Mouse (Mus musculus) ES-Bruce4 (cell line): ENCODE data around the gene Olfr1043. TPM values are rescaled to one million over a fixed set of nuclear protein-coding genes. Genes with fewer than 3 reads are reported as not detected.

Source experiments
- H3K27ac ChIP-seq: 2 replicates; pipeline ENCODE4 v1.5.1; 2012; ENCODE audit warnings: low read length, inconsistent platforms; ENCODE audit not compliant: insufficient read depth
- H3K27me3 ChIP-seq: 2 replicates; pipeline ENCODE4 v1.6.1; 2012; ENCODE audit warnings: mild to moderate bottlenecking, low read length, inconsistent platforms; ENCODE audit not compliant: control insufficient read depth, poor library complexity, insufficient read depth, severe bottlenecking
- H3K36me3 ChIP-seq: 2 replicates; pipeline ENCODE4 v1.6.1; 2012; ENCODE audit warnings: inconsistent platforms, mild to moderate bottlenecking, low read length, moderate library complexity; ENCODE audit not compliant: control insufficient read depth, poor library complexity, insufficient read depth, severe bottlenecking
- H3K4me1 ChIP-seq: one replicate; pipeline ENCODE4 v1.8.1; 2011; ENCODE audit warnings: low read length; ENCODE audit not compliant: control insufficient read depth, insufficient read depth
- H3K4me3 ChIP-seq: 2 replicates; pipeline ENCODE4 v1.5.1; 2011; ENCODE audit warnings: low read depth, mild to moderate bottlenecking, low read length
- H3K9ac ChIP-seq: 2 replicates; pipeline ENCODE4 v1.6.1; 2012; ENCODE audit warnings: low read depth, mild to moderate bottlenecking, inconsistent platforms; ENCODE audit not compliant: poor library complexity, severe bottlenecking
- H3K9me3 ChIP-seq: replicated peaks from 2 replicates; pipeline ENCODE4 v1.6.1; 2012; ENCODE audit warnings: mild to moderate bottlenecking, low read length, inconsistent platforms; ENCODE audit not compliant: control insufficient read depth, poor library complexity, insufficient read depth, severe bottlenecking
- CTCF ChIP-seq: IDR thresholded peaks from one replicate; pipeline ENCODE4 v1.8.1; 2011; ENCODE audit warnings: low read depth, low read length
- EP300 ChIP-seq: IDR thresholded peaks from 2 replicates; pipeline ENCODE4 v1.6.1; 2011; ENCODE audit warnings: low read depth, low read length; ENCODE audit not compliant: insufficient read depth
- POLR2A ChIP-seq: IDR thresholded peaks from one replicate; pipeline ENCODE4 v1.8.1; 2011; ENCODE audit warnings: low read length; ENCODE audit not compliant: insufficient read depth
- polyA plus RNA-seq: library from polyadenylated mRNA; stranded (reverse); fragments of >200 nt; gene quantifications from 2 replicates; pipeline ENCODE4 v1.2.4, GENCODE M21; 2011; ENCODE audit warnings: low read depth; ENCODE audit not compliant: missing spikeins, insufficient read depth, insufficient read length

Olfr1043 gene
- polyA plus RNA-seq, 1 experiment: not detected

DNA sequence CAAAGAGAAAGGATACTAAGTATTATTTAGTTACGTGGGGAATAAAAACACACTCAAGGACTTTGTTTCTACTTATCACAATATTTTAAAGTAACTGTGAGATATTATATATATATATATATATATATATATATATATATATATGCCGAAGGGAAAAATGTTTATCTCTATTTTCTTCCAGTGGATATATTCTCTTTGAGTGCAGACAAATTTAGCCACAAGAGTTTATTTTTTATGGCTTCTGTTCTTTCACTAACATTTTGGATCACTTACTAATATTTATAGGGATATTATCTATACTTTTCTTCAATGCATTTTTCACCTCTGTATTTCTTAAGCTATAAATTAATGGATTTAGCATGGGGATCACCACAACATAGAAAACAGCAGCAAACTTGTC lies 5.6 kb downstream of the Olfr1043 start, which contains the start of gene Olfr1042:
Gene Olfr1042, minus strand, starts transcription at position 101 of the 400 bp plus-strand sequence.
- Histone ChIP-seq H3K36me3 (no peaks in the 10 kb centered on the region), H3K27ac (no peak within 1 kb of the TSS), H3K27me3 (no peaks in the 10 kb centered on the region), H3K9ac (no peak within 1 kb of the TSS), H3K4me1 (no peaks in the 10 kb centered on the region), H3K4me3 (no peak within 1 kb of the TSS), H3K9me3 (no peaks in the 10 kb centered on the region)
- TF ChIP-seq POLR2A (no peak), EP300 (no peak), CTCF (no peak)

DNA sequence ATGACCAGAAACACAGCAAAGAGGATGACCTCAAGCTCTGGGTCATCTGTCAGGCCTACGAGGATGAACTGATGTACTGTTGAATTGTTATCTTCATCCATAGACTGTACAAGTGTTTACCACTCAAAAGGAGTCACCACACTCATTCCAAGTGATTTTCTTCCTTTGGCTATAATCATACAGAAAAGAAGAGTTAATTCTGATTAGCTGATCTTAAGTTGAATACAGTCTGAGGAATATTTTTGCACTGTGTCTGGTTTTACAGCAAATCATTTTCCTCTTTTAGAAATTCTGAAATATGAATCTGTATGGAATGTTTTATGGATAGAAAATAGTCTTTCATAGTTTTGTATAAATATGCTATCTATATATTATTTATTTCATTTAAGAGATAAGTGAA lies 20.7 kb downstream of the Olfr1043 start, which contains the start of gene Olfr1040:
Gene Olfr1040, minus strand, starts transcription at position 101 of the 400 bp plus-strand sequence.
- Histone ChIP-seq H3K4me3 (no peak within 1 kb of the TSS), H3K36me3 (no peaks in the 10 kb centered on the region), H3K27ac (no peak within 1 kb of the TSS), H3K9me3 (no peaks in the 10 kb centered on the region), H3K27me3 (no peaks in the 10 kb centered on the region), H3K9ac (no peak within 1 kb of the TSS), H3K4me1 (no peaks in the 10 kb centered on the region)
- TF ChIP-seq EP300 (no peak), CTCF (no peak), POLR2A (no peak)

DNA sequence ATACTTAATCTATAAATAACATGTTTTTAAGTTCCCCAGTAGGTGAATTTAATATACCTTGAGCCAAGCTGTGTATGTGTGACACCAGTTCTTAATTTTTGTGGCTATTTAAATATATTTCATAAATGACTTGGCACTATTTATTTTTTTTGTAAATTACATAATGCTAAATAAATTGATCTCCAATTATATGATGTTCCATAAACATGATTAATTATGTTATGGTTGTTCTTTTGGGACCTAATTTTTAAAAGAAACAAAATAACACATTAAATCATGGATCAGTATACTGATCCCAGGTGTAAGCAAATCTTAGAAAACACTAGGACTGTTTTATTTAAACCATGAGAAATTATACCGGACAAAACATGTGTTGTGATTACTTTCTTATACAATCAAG lies 31.5 kb downstream of the Olfr1043 start, which contains the start of gene Olfr1039:
Gene Olfr1039, minus strand, starts transcription at position 101 of the 400 bp plus-strand sequence.
- Histone ChIP-seq H3K4me1 (no peaks in the 10 kb centered on the region), H3K27me3 (no peaks in the 10 kb centered on the region), H3K27ac (no peak within 1 kb of the TSS), H3K9me3 (no peaks in the 10 kb centered on the region), H3K4me3 (no peak within 1 kb of the TSS), H3K36me3 (no peaks in the 10 kb centered on the region), H3K9ac (no peak within 1 kb of the TSS)
- TF ChIP-seq CTCF (no peak), POLR2A (no peak)

Other genes starting within 250 kb of the Olfr1043 start
- gene Olfr1026, start 246.0 kb downstream of the Olfr1043 start, polyA plus RNA-seq: not detected in 2 replicates
- not detected in 2 replicates for gene Olfr1028, start 217.1 kb downstream of the Olfr1043 start, polyA plus RNA-seq
- gene Olfr1029, start 193.6 kb downstream of the Olfr1043 start, polyA plus RNA-seq: not detected in 2 replicates
- gene Olfr1030, start 188.2 kb downstream of the Olfr1043 start, polyA plus RNA-seq: not detected in 2 replicates
- not detected in 2 replicates for gene Olfr1031, start 177.2 kb downstream of the Olfr1043 start, polyA plus RNA-seq
- not detected in 2 replicates for gene Olfr1032, start 162.0 kb downstream of the Olfr1043 start, polyA plus RNA-seq
- not detected in 2 replicates for gene Olfr1033, start 146.9 kb downstream of the Olfr1043 start, polyA plus RNA-seq
- gene Olfr1034, start 121.7 kb downstream of the Olfr1043 start, polyA plus RNA-seq: not detected in 2 replicates
- gene Olfr1036, start 93.5 kb downstream of the Olfr1043 start, polyA plus RNA-seq: not detected in 2 replicates
- gene Olfr1037, start 80.1 kb downstream of the Olfr1043 start, polyA plus RNA-seq: not detected in 2 replicates
- not detected in 2 replicates for gene Olfr1039, start 31.6 kb downstream of the Olfr1043 start, polyA plus RNA-seq
- not detected in 2 replicates for gene Olfr1040, start 20.8 kb downstream of the Olfr1043 start, polyA plus RNA-seq
- gene Olfr1042, start 5.7 kb downstream of the Olfr1043 start, polyA plus RNA-seq: not detected in 2 replicates
- not detected in 2 replicates for gene Olfr1044, start 10.3 kb upstream of the Olfr1043 start, polyA plus RNA-seq
- gene Olfr52, start 18.2 kb upstream of the Olfr1043 start, polyA plus RNA-seq: not detected in 2 replicates
- not detected in 2 replicates for gene Olfr1045, start 35.5 kb upstream of the Olfr1043 start, polyA plus RNA-seq
- not detected in 2 replicates for gene Olfr1046, start 51.8 kb upstream of the Olfr1043 start, polyA plus RNA-seq
- gene Olfr1047, start 63.9 kb upstream of the Olfr1043 start, polyA plus RNA-seq: not detected in 2 replicates
- not detected in 2 replicates for gene Olfr1048, start 72.8 kb upstream of the Olfr1043 start, polyA plus RNA-seq
- gene Olfr1049, start 90.8 kb upstream of the Olfr1043 start, polyA plus RNA-seq: not detected in 2 replicates
- not detected in 2 replicates for gene Olfr1051, start 111.6 kb upstream of the Olfr1043 start, polyA plus RNA-seq
- gene Olfr1052, start 124.9 kb upstream of the Olfr1043 start, polyA plus RNA-seq: not detected in 2 replicates
- gene Olfr1053, start 147.8 kb upstream of the Olfr1043 start, polyA plus RNA-seq: not detected in 2 replicates
- gene Olfr1054, start 167.9 kb upstream of the Olfr1043 start, polyA plus RNA-seq: not detected in 2 replicates
- gene Olfr1055, start 182.8 kb upstream of the Olfr1043 start, polyA plus RNA-seq: not detected in 2 replicates
- not detected in 2 replicates for gene Olfr1056, start 194.9 kb upstream of the Olfr1043 start, polyA plus RNA-seq
- not detected in 2 replicates for gene Olfr1057, start 210.9 kb upstream of the Olfr1043 start, polyA plus RNA-seq
- gene Olfr1058, start 221.0 kb upstream of the Olfr1043 start, polyA plus RNA-seq: not detected in 2 replicates
- gene Olfr1061, start 246.5 kb upstream of the Olfr1043 start, polyA plus RNA-seq: not detected in 2 replicates